Mouse (Mus musculus): ENCODE data around the gene Cox5a. TPM values are rescaled to one million over a fixed set of nuclear protein-coding genes. Genes with fewer than 3 reads are reported as not detected.
A peak's percentile ranks its signal among the peaks of the same experiment; 100 is the strongest.

Cox5a gene
- polyA plus RNA-seq, 1 experiment = 607 TPM

- WGBS = 89% methylated on average over 4 of the region's 4 CpGs
- Histone ChIP-seq H3K27me3 (ENCODE audit: control insufficient read depth, insufficient read depth, low read length) (no peaks in the 10 kb centered on the region), H3K4me1 (ENCODE audit: control insufficient read depth, insufficient read depth, low read length) (peaks cover 4% of the 10 kb centered on the region; the same call in 1 of the 2 replicates), H3K4me3 (replicated peaks; ENCODE audit: insufficient read depth, low read depth, low read length) (no peak overlapping the region), H3K27ac (ENCODE audit: insufficient read depth, low read length) (no peak overlapping the region)
- DNase-seq = no peak
- TF ChIP-seq POLR2A (IDR thresholded peaks at IDR 0.05; ENCODE audit: borderline replicate concordance, insufficient read depth, low read length) (no peak), CTCF (IDR thresholded peaks at IDR 0.05; ENCODE audit: borderline replicate concordance, insufficient read depth, low read depth, low read length) (no peak)
Measured at GRCm38 (mm10) chr9:57558625-57559024, 37.6 kb downstream of the Cox5a start.

GRCm38 (mm10) chr9:57559568-57559967, 38.5 kb downstream of the Cox5a start:
- peaks cover 4% of the 10 kb centered on the region; the same call in 1 of the 2 replicates for H3K4me1 ChIP-seq (ENCODE audit: control insufficient read depth, insufficient read depth, low read length)
- no peaks in the 10 kb centered on the region for H3K27me3 ChIP-seq (ENCODE audit: control insufficient read depth, insufficient read depth, low read length)
- no peak overlapping the region for H3K4me3 ChIP-seq (replicated peaks; ENCODE audit: insufficient read depth, low read depth, low read length)
- WGBS = 77% methylated on average over 2 of the region's 2 CpGs
- no peak overlapping the region for H3K27ac ChIP-seq (ENCODE audit: insufficient read depth, low read length)
- TF ChIP-seq POLR2A (IDR thresholded peaks at IDR 0.05; ENCODE audit: borderline replicate concordance, insufficient read depth, low read length) (no peak), CTCF (IDR thresholded peaks at IDR 0.05; ENCODE audit: borderline replicate concordance, insufficient read depth, low read depth, low read length) (no peak)
- DNase-seq = no peak

- DNase-seq = no peak
- 20% methylated on average over 7 of the region's 7 CpGs for WGBS
- H3K27me3 ChIP-seq (ENCODE audit: control insufficient read depth, insufficient read depth, low read length) = no peaks in the 10 kb centered on the region
- H3K4me1 ChIP-seq (ENCODE audit: control insufficient read depth, insufficient read depth, low read length) = peaks cover 4% of the 10 kb centered on the region; the same call in 1 of the 2 replicates
- peak overlapping the region; percentile 71 for H3K4me3 ChIP-seq (replicated peaks; ENCODE audit: insufficient read depth, low read depth, low read length)
- TF ChIP-seq POLR2A (IDR thresholded peaks at IDR 0.05; ENCODE audit: borderline replicate concordance, insufficient read depth, low read length) (no peak), CTCF (IDR thresholded peaks at IDR 0.05; ENCODE audit: borderline replicate concordance, insufficient read depth, low read depth, low read length) (no peak)
- H3K27ac ChIP-seq (ENCODE audit: insufficient read depth, low read length) = no peak overlapping the region
Measured at GRCm38 (mm10) chr9:57560263-57560662, 39.2 kb downstream of the Cox5a start.

GRCm38 (mm10) chr9:57560861-57561710, 40.0 kb downstream of the Cox5a start, which contains the start of gene Scamp2:
Gene Scamp2 (plus strand): TSS chr9:57560943.
- Histone ChIP-seq H3K4me3 (replicated peaks; ENCODE audit: insufficient read depth, low read depth, low read length) (peak within 1 kb of the TSS; percentile 71), H3K4me1 (ENCODE audit: control insufficient read depth, insufficient read depth, low read length) (peaks cover 4% of the 10 kb centered on the region; the same call in 1 of the 2 replicates), H3K27me3 (ENCODE audit: control insufficient read depth, insufficient read depth, low read length) (no peaks in the 10 kb centered on the region), H3K27ac (ENCODE audit: insufficient read depth, low read length) (peak within 1 kb of the TSS; percentile 35; the same call in 1 of the 2 replicates)
- WGBS = 2% methylated on average over 37 of the region's 37 CpGs
- TF ChIP-seq POLR2A (IDR thresholded peaks at IDR 0.05; ENCODE audit: borderline replicate concordance, insufficient read depth, low read length) (peak; percentile 73; the same call in 1 of the 2 replicates), CTCF (IDR thresholded peaks at IDR 0.05; ENCODE audit: borderline replicate concordance, insufficient read depth, low read depth, low read length) (no peak)
- peak; percentile 94 to 97 for DNase-seq

GRCm38 (mm10) chr9:57561711-57562099, 40.6 kb downstream of the Cox5a start:
- DNase-seq = peak in 1 of 2 experiments; percentile 15
- no peak overlapping the region for H3K27ac ChIP-seq (ENCODE audit: insufficient read depth, low read length)
- no peak for TF ChIP-seq POLR2A (IDR thresholded peaks at IDR 0.05; ENCODE audit: borderline replicate concordance, insufficient read depth, low read length)
- no peak for TF ChIP-seq CTCF (IDR thresholded peaks at IDR 0.05; ENCODE audit: borderline replicate concordance, insufficient read depth, low read depth, low read length)
- 73% methylated on average over 13 of the region's 13 CpGs for WGBS
- H3K4me3 ChIP-seq (replicated peaks; ENCODE audit: insufficient read depth, low read depth, low read length) = no peak overlapping the region
- no peaks in the 10 kb centered on the region for H3K27me3 ChIP-seq (ENCODE audit: control insufficient read depth, insufficient read depth, low read length)
- peaks cover 4% of the 10 kb centered on the region; the same call in 1 of the 2 replicates for H3K4me1 ChIP-seq (ENCODE audit: control insufficient read depth, insufficient read depth, low read length)

GRCm38 (mm10) chr9:57562896-57563372, 41.9 kb downstream of the Cox5a start:
- Histone ChIP-seq H3K27ac (ENCODE audit: insufficient read depth, low read length) (no peak overlapping the region), H3K27me3 (ENCODE audit: control insufficient read depth, insufficient read depth, low read length) (no peaks in the 10 kb centered on the region), H3K4me1 (ENCODE audit: control insufficient read depth, insufficient read depth, low read length) (peaks cover 4% of the 10 kb centered on the region; the same call in 1 of the 2 replicates), H3K4me3 (replicated peaks; ENCODE audit: insufficient read depth, low read depth, low read length) (no peak overlapping the region)
- WGBS = 46% methylated on average over 4 of the region's 4 CpGs
- DNase-seq = no peak
- TF ChIP-seq POLR2A (IDR thresholded peaks at IDR 0.05; ENCODE audit: borderline replicate concordance, insufficient read depth, low read length) (no peak), CTCF (IDR thresholded peaks at IDR 0.05; ENCODE audit: borderline replicate concordance, insufficient read depth, low read depth, low read length) (no peak)

- Histone ChIP-seq H3K4me1 (ENCODE audit: control insufficient read depth, insufficient read depth, low read length) (peaks cover 4% of the 10 kb centered on the region; the same call in 1 of the 2 replicates), H3K27me3 (ENCODE audit: control insufficient read depth, insufficient read depth, low read length) (no peaks in the 10 kb centered on the region), H3K4me3 (replicated peaks; ENCODE audit: insufficient read depth, low read depth, low read length) (no peak overlapping the region), H3K27ac (ENCODE audit: insufficient read depth, low read length) (no peak overlapping the region)
- WGBS = 91% methylated on average over 6 of the region's 6 CpGs
- TF ChIP-seq CTCF (IDR thresholded peaks at IDR 0.05; ENCODE audit: borderline replicate concordance, insufficient read depth, low read depth, low read length) (no peak), POLR2A (IDR thresholded peaks at IDR 0.05; ENCODE audit: borderline replicate concordance, insufficient read depth, low read length) (no peak)
- DNase-seq = no peak
Measured at GRCm38 (mm10) chr9:57564609-57565008, 43.5 kb downstream of the Cox5a start.

All from cerebellum, adult 2 months (tissue).